Mouse (Mus musculus) CD8-positive naive resting alpha-beta T cell, adult 2 months (primary cell): Measurements from ENCODE around the gene Ehbp1.

Experiments used
- DNase-seq, 2 experiments: peaks; one replicate each; pipeline ENCODE4 v3.0.0; 2022; ENCODE audit warnings: low read depth in 2 of 2, low spot score in 2 of 2

Gene Ehbp1

DNA sequence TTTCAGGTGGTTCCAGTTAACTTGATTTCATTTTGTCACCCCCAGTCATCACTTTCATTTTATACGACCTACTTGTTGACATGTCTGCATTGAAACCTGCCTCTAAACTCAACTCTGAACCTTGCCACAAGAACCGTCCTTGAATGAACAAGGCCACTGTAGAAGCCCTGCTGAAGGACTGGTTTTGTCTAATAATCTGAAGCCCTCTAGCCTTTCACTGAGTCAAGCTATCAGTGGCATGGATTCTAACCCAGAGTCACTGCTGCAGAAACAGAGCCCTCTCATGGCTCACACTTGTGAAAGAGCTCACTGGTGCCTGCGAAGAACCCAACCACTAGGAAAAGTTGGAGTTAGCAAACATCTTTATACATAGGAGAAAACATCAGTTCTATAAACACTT lies 142.2 kb downstream of the Ehbp1 start:
- no peak for DNase-seq

DNA sequence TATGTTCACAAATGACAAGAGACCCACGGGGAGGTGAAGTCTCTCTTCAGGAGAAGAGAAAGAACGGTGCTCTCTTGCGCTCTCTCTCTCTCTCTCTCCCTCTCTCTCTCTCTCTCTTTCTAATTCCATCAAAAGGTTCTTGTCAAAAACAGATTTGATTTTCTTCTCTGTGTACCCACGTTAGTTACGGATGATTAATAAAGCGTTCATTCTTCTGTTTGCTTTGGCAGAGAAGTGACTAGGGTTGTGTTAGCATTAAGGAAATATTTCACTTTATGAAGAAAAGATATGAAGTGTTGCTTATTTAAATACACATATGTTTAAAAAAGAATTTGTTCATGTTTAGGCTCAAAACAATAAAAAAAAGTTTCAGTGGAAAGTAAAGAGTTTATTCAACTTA lies 143.7 kb downstream of the Ehbp1 start:
- DNase-seq, result no peak

DNA sequence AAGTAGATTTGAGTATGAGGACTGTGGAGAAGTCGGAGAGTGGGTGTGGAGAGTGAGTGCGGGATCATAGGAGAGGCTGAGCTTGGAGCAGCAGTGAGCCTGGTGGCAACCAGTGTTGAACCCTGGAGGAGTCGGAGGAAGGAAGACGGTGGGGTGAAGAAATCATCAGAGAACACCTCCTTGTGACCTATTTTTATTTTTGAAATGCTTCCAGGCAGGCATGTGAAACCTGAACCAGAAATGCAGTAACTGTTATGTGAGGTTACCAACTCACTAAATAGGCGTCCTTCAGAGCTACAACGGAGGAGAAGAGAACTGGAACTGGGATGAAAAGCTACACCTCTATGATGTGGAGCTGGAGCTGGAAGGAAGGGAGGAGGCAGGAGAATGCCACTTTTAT lies 144.2 kb downstream of the Ehbp1 start:
- no peak for DNase-seq

DNA sequence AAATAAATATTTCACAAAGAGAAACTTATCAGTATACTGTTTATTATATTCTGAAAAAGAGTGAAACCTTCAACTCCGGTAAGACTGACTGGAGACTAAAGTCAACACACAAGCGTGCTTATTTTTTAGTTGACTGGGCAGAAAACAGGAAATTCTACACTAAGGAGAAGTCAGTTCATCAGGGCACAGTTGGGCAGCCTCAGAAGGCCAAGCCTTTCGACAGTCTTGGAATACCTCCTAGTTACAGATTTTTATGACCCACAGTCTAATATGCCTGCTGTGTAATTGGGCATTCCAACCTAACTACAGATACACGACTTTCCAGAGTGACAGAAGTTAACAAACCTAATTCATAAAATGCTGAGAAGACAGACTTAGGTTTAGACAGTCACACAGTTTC lies 145.3 kb downstream of the Ehbp1 start:
- DNase-seq, result no peak

DNA sequence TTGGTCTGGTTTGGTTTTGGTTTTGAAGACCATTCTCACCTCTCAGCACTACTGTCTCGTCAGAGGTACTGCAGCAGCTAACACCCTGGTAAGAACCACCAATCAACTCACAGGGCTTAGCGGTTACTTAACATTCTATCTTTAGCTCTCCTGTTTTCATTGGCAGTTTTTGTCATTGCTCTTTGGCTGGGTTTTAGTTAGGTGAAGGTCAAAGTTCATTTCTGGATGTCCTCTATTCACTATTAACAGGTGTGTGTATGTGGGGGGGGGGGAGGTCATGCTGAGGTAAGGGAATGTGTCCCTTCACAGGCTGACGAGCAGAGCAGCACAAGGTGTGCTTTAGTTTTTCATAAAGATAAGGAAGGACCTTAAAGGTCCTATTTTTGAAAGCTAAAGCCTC lies 147.5 kb downstream of the Ehbp1 start:
- no peak for DNase-seq

DNA sequence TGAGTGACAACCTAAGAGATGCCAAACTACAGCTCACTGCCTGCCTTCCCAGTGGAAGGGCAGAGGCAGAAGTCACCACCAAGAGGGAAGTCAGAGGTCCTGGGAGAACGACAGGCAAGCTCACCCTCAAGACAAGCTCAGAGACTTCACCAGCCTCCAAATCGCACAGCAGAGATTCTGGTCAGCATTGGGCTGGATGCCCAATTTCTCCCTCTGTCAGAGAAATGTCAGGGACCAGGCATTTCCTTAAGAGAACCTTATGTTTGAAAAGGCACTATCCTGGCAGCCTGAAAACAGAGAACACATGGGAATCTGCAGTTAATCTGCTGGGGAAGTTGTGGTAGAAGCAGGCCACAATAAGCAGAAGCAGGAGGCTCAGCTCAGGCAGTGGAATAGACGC lies 151.5 kb downstream of the Ehbp1 start:
- no peak for DNase-seq

DNA sequence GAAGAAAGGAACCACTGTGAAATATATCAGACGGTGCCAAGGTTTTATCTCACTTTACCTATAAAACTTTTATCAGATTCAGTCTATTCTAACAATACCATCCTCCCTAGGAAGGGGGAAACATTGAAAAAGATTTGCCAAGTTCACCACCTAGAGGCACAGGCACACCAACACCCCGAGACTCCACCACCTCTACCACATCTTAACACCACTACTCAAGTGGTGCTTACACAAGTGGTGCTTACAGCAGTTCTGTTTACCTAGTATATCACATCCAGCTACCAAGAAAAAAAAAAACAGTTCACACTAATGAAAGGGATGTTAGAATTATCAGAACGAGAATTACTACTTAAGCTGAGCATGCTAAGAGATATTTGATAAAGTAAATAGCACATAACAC lies 152.1 kb downstream of the Ehbp1 start:
- no peak for DNase-seq

DNA sequence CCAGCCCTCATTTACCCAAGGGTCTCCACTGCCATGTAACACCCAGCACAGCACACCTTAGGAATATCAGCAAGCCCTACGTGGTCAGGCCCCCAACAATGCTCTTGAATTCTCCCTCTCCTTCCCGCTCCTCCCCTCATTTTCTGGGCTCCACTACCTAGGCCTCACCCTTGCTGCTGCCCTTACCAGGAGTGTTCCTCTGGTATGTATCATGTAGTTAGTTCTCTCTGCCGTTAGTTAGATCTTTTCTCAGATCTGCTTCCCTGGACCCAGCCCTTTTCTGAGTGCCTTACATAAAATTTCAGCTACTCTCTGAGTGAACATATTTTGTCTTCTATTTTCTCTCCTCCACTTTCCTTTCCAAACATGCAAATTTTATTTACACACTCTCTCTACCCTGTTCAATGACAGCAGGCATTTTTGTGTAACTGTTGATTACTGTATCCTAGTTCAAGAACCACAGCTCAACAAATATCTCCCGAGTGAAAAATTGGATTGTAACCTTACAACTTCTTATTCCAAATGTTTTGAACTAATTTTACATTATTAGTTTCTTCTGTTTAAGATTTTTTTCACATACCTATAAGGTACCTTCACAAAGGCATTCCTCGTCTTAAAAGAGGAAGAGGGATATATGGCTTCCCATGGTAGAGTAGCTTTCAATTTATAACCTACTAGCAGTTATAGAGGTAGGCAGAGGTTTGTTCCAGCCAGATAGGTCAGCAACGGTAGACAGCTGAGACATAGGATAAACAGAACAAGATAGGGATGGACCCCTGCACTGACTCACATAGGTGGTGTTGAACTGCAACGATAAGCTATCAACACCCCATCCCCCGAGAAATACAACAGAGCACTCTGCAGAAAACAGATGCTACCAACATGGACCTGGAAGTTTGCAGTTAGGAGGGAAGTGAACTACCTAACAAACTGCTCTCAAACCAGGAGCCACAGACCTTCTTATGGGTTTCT lies 160.3 kb downstream of the Ehbp1 start:
- no peak for DNase-seq

DNA sequence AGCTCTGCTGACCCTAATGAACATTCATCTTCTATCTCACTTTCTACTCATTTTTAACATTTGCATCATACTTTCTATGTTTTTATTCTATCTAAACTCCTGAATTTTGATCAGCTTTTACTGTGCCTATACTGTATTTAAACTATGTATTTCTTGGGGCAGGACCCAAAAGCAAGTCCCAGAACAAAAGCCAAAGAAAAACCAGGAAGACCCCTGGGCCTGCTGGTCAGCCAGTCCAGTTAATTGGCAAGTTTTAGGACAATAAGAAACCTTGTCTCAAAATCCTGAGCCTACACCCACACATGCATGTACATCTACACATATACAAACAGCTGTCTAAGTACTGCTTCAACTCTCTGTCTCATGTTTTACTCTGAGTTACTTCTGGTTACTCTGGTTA lies 161.9 kb downstream of the Ehbp1 start:
- no peak for DNase-seq

DNA sequence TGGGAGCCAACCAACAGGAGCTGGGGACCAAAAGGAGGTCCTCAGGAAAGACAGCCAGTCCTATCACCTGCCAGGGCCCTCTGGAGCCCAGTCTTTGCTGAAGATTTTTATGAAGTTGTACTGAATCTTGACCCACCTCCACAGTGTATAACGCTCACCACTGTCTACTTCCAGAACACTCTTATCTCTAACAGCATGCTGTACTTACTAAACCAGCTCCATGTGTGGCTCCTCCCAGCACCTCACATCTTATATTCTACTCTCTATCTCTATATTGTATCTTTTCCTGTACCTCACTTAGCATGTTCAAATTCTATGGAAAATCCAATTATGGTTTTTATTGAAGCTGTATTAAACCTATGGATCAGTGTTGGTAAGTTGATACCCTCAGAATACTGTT lies 163.5 kb downstream of the Ehbp1 start:
- no peak for DNase-seq

DNA sequence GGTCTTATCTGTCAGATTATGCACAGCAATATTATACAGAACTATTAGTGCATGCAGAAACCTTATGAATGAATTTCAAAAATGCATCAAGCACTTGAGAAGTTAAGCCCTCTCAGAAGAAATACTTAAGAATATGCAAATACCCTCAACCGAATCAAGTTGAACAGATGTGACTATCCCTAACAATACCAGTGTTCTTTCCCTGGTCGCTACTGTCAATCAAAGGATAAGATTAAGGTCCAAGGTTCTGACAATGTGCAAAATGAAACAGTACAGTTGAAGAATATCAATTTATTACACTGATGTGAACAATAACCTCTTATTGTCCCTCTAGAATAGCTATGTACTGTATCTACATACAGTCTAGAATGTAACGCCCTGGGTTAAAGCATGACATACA lies 167.8 kb downstream of the Ehbp1 start:
- DNase-seq, result no peak

DNA sequence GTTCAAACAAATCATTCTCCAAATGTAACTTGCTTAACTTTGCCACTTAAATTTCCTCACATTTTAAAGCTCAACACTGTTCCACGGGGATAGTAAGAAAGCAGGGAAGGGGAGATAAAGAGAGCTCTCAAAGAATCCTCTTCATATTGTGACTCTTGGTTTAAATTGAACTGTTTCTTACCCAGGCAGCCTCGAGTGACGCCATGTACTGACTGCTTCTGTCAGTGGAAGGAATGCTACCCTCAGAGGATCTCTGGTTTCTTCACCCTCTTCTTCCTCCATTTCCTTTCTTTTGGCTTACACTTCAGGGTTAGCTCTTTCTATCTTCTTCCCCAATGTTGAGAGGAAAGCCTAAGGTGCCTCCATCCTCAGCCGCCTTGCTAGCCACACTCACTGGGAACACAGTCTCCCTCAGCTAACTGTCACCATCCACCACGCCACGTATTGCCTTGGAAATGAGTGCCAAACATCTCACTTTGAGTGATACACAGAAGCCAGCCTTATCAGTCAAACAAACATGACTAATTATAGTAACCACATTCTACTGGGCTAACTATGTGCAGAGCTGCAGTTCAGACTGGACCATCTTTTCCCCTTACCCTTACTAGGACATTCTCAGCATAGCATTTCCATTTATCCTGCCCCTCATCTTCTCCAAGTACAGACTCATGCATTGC lies 171.0 kb downstream of the Ehbp1 start:
- no peak for DNase-seq

DNA sequence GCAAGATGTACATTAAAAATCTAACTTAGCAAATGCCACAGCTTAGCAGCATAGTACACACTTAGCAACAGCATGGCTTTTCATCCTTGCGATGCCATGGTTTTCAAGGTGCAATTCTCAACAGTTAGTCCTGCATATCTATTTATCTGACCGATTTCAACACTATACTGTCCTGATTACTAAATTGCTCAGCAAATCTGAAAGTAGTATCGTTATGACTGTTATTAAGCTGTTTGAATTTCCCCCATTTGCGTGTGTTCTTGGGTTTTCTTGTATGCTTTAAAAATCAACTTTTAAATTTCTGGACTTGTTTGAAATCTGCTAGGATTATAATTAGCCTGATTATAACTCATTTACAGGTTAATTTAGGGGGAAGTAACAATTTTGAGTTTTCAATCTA lies 184.2 kb downstream of the Ehbp1 start:
- no peak for DNase-seq

DNA sequence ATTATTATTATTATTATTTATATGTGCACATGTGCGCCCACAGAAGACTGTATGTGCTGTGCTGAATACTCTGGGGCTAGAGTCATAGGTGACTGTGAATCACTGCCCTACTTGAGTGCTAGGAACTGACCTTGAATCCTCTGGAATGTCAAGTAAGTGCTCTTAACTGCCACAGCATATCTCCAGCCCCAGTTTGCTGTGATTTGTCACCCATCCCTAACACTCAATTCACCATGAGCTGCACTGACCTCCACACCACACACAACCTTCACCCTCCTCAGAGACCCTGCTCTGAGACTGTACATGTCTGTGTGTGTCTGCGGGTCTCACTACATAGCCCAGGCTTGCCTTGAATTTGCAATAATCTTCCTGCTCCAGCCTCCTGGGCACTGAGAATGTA lies 185.9 kb downstream of the Ehbp1 start:
- DNase-seq, result no peak

DNA sequence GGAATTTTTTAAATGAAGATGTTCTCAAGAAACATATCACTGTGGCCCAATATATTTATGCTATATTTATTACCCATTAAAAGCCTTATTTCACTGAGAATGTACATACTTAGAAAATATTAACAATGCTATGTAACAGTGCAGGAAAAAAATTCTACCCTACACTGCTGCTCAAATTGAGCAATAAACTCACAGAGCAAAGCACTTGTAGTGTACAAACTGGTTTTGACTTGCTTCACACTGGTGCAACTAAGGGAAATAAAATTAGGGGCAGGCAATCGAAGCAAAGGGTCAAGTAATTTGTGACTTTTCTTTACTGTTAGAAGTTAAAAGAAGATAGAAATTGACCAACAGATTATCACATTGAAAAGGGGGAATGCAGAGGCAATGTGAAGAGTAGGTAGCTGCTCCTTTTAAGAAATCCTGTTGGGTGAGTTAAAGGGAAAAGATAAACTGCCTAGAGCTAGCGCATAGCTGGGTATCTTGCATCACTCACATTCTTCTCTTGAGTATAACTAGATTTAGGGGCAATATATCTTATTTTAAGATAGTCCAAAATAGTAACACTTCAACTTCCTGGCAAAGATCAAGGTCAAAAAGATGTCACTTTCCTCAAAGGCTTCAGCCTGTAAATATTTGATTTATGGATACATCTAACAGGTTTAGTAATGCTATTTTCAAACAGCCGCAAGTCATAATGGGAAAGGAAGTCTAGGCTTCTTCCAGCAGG lies 186.6 kb downstream of the Ehbp1 start:
- DNase-seq, result no peak

DNA sequence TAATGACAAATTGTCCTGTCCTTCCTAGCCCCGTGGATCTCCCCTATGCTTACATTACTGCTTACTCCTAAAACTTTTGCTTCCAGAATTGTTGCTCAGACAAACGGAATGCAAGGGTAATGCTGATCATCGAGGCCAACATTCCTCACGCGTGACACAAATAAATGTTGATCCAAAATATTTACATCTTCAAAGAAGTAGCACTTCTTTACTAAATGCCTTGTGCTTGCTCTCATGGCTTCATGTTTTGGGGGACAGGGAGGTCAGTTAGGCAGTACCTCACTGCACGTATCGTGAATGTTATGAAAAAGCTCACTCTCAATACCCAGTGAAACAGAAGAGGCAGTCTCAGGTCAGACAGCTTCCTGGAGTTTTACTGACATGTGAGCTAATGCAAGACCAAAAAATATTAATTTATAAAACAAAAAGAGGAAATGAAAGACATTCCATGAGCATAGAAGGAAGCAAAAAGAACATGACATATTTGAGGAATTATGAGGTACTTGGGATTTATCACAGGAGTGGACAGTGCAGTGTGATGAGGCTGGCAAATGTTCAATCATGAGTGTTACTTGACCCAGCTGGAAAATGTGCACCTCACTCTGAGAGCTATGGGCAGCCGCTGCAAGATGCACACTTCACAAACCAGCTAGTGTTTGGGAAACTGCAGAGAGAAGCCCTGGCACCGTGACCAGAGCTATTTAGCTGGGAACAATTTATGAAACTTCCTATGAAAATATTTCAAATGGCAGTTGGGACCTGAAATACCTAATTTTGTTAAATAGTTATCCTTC lies 187.4 kb downstream of the Ehbp1 start:
- no peak for DNase-seq

DNA sequence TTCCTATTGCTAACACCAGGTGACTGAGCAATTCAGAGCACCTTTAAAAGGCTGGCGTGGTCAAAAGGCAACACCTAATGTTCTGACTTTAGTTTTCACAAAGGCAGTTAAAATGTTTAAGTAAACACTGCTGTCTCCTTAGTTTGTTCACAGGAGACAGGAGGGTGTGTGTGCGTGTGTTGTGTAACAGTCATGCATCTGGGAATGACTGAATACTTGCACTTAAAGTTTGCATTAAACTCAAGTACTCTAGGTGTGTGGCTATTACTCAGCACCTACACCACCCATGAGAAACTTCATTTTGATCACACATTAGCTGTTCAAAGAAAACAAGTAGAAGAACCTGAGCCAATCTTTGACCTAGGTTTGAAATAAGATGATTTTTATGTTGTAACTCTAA lies 201.4 kb downstream of the Ehbp1 start:
- no peak for DNase-seq

DNA sequence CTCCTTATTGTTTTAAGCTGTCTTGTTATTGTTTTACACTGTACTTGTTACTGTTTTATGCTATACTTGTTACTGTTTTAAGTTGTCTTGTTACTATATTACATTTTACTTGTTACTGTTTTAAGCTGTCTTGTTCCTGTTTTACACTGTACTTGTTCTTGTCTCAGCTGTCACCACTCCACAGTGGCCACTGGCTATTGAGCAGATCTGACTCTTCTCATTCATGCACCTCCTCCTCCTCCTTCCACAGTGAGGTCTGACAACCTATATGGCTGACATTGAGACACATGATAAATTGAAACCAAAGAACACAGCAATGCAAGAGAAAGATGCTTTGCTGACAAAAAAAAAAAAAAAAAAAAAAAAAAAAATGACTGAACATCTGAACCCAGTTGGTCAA lies 203.6 kb downstream of the Ehbp1 start:
- no peak for DNase-seq

DNA sequence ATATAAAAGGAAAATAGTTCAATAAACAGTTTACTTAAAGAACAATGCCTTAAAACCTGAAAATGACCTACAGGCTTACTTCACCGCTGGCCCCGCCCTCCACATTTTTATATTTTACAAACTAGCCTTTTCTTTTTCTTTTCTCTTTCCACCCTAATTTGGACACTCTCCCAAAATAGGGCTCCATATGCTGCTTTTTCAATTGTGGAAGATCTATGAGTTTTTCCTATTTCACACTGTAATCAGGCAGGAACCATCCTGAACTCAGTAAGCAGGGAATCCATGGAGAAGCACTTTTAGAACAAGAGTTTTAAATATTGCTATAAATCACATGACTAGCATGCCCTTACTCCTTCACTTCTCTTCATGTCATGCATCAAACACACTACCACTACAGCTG lies 216.9 kb downstream of the Ehbp1 start:
- no peak for DNase-seq

DNA sequence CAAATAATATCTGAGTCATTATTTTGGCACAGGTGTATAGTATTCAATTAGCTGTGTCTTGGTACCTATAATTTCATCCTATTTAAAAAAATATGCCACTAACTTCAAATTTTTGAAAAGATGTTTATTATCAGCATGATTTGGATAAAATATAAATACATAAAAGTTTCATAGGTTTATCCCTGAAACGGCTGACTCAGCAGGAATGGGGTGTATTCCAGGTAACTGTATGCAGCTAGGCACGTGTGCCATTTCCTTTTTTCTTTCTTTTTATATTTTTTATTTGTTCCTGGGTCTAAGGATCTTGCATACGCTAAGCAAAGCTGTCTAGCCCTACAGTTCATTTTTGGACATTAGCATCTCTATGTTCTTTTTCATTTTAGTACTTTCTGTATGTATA lies 223.2 kb downstream of the Ehbp1 start:
- no peak for DNase-seq

DNA sequence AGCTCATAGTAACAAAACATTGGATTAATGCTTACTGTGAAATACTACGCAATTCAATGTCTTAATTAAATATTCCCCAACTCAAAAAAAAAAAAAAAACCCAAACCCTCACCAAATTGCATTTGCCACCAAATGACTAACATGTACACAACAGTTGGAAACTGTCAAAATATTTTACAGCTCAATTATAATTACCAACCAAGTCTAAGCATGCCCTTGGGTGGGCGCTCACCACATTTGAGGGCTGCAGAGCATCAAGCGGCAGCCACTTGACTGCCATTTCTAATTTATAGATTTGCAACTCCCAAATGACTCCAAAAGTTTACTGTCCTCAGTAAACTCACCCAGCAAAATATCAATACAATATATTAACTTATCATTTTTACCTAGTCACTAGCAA lies 229.9 kb downstream of the Ehbp1 start:
- no peak for DNase-seq
